Comparison of ENCODE assay signal across 8 mouse cellular contexts in genomic region chr3:95928261-95928657, GRCm38 (mm10). TPM values are rescaled to one million over a fixed set of nuclear protein-coding genes. Genes with fewer than 3 reads are reported as not detected.
DNase-seq lines count a peak whose midpoint lies in the region; ATAC-seq and TF ChIP-seq lines count a peak whose summit lies in the region.

No protein-coding gene starts in this region.

- peak overlapping the region; percentile 94 for H3K4me3 ChIP-seq in heart, embryonic 15.5 days
- peak overlapping the region; percentile 90 for H3K4me3 ChIP-seq in G1E (ENCODE audit: low read depth, low read length)
- H3K4me3 ChIP-seq in heart, postnatal 0 days (ENCODE audit: low read depth, low read length) = peak overlapping the region; percentile 74
- H3K4me3 ChIP-seq in midbrain, embryonic 10.5 days = peak overlapping the region; percentile 88

- 48% methylated on average over 6 of the region's 6 CpGs for WGBS in heart, embryonic 15.5 days
- WGBS in heart, postnatal 0 days = 31% methylated on average over 6 of the region's 6 CpGs
- WGBS in midbrain, embryonic 10.5 days = 75% methylated on average over 6 of the region's 6 CpGs

- no peaks in the 10 kb centered on the region for H3K9me3 ChIP-seq in heart, embryonic 15.5 days (replicated peaks)
- no peaks in the 10 kb centered on the region for H3K9me3 ChIP-seq in G1E (replicated peaks)
- H3K9me3 ChIP-seq in heart, postnatal 0 days (replicated peaks; ENCODE audit: control insufficient read depth, low read length) = no peaks in the 10 kb centered on the region
- no peaks in the 10 kb centered on the region for H3K9me3 ChIP-seq in midbrain, embryonic 10.5 days (replicated peaks)

- H3K4me2 ChIP-seq in heart, embryonic 15.5 days = peak overlapping the region; percentile 75
- H3K4me2 ChIP-seq in heart, postnatal 0 days (ENCODE audit: low read depth, low read length) = peak overlapping the region; percentile 76

- H3K27me3 ChIP-seq in heart, embryonic 15.5 days = no peaks in the 10 kb centered on the region
- no peaks in the 10 kb centered on the region for H3K27me3 ChIP-seq in G1E (ENCODE audit: insufficient read depth, low read length)
- no peaks in the 10 kb centered on the region for H3K27me3 ChIP-seq in heart, postnatal 0 days (ENCODE audit: control insufficient read depth, insufficient read depth, low read length)
- no peaks in the 10 kb centered on the region for H3K27me3 ChIP-seq in midbrain, embryonic 10.5 days (ENCODE audit: low read depth, poor library complexity, severe bottlenecking)

- TF ChIP-seq CTCF in G1E (IDR thresholded peaks at IDR 0.05; ENCODE audit: low read depth, low read length) = no peak
- TF ChIP-seq CTCF in heart, postnatal 0 days (IDR thresholded peaks at IDR 0.05; ENCODE audit: low read depth) = no peak

- H3K27ac ChIP-seq in heart, embryonic 15.5 days = peak overlapping the region; percentile 86
- peak overlapping the region; percentile 82 for H3K27ac ChIP-seq in heart, postnatal 0 days (ENCODE audit: low read depth)
- H3K27ac ChIP-seq in midbrain, embryonic 10.5 days (replicated peaks) = peak overlapping the region; percentile 99

- no peak for DNase-seq in heart, adult 9 months (ENCODE audit: low spot score in 2 of 2)
- no peak for DNase-seq in G1E (ENCODE audit: low spot score)
- no peak for DNase-seq in heart, postnatal 0 days (ENCODE audit: low spot score)
- no peak for DNase-seq in midbrain, embryonic 10.5 days (ENCODE audit: low spot score)
- DNase-seq in frontal cortex, postnatal 14 days (ENCODE audit: low spot score in 2 of 2) = no peak
- no peak for DNase-seq in spleen, postnatal 10 days (ENCODE audit: low spot score in 2 of 2)

- peaks cover 15% of the 10 kb centered on the region for H3K4me1 ChIP-seq in heart, embryonic 15.5 days (replicated peaks)
- peaks cover 38% of the 10 kb centered on the region for H3K4me1 ChIP-seq in G1E (ENCODE audit: insufficient read depth, low read depth, low read length)
- H3K4me1 ChIP-seq in heart, postnatal 0 days (ENCODE audit: control insufficient read depth, insufficient read depth) = peaks cover 6% of the 10 kb centered on the region; the same call in 1 of the 2 replicates
- H3K4me1 ChIP-seq in midbrain, embryonic 10.5 days = peaks cover 26% of the 10 kb centered on the region

- no peak for ATAC-seq in heart, embryonic 15.5 days (replicated peaks; ENCODE audit: insufficient number of reproducible peaks, insufficient read depth, low FRiP score, low read depth)
- ATAC-seq in G1E (ENCODE audit: extremely low read depth, insufficient number of reproducible peaks, low FRiP score, poor library complexity, severe bottlenecking) = no peak
- ATAC-seq in heart, postnatal 0 days (ENCODE audit: insufficient read depth, low read depth) = no peak
- no peak; the same call in 1 of the 2 replicates for ATAC-seq in erythroid progenitor cell, adult 5-6 weeks (replicated peaks; ENCODE audit: low FRiP score, poor library complexity, severe bottlenecking)

- peak overlapping the region; percentile 55 for H3K9ac ChIP-seq in heart, embryonic 15.5 days
- peak overlapping the region; percentile 53 for H3K9ac ChIP-seq in heart, postnatal 0 days (replicated peaks; ENCODE audit: low read depth, low read length)

- no peaks in the 10 kb centered on the region for H3K36me3 ChIP-seq in heart, embryonic 15.5 days
- peaks cover 13% of the 10 kb centered on the region for H3K36me3 ChIP-seq in G1E (replicated peaks)
- H3K36me3 ChIP-seq in heart, postnatal 0 days (replicated peaks; ENCODE audit: control insufficient read depth, insufficient read depth, low read length) = 0 out of 2 replicates have a peak, but pooled peaks cover 2% of the 10 kb centered on the region
- H3K36me3 ChIP-seq in midbrain, embryonic 10.5 days = peaks cover 12% of the 10 kb centered on the region

- no peak for TF ChIP-seq EP300 in heart, postnatal 0 days (IDR thresholded peaks at IDR 0.05; ENCODE audit: low read depth)

RNA-seq across cellular contexts. Expression of gene Anp32e, which starts 0.8 kb away (rescaled TPM):
- 183 and 187 TPM in 2 replicates for polyA plus RNA-seq in heart, embryonic 15.5 days (2015; fragmentation: Nextera tagmentation; extraction: Ambion mirVana)
- total RNA-seq in G1E (2014; fragmentation: Nextera tagmentation) (94.7 and 114 TPM in 2 replicates), G1E (2017) (91.8 and 180 TPM in 2 replicates)
- 210 and 405 TPM in 2 replicates for polyA plus RNA-seq in G1E (2012)
- total RNA-seq in heart, postnatal 0 days (2014; rRNA removed; ENCODE audit: low replicate concordance) = 25.9 and 33.5 TPM in 2 replicates
- 105 and 118 TPM in 2 replicates for polyA plus RNA-seq in heart, postnatal 0 days (2015; fragmentation: Nextera tagmentation; extraction: Ambion mirVana)
- polyA plus RNA-seq in midbrain, embryonic 10.5 days (2016; fragmentation: Nextera tagmentation; extraction: Ambion mirVana) = 366 and 378 TPM in 2 replicates
- 153 and 197 TPM in 2 replicates for total RNA-seq in erythroid progenitor cell, adult 5-6 weeks (2015; ENCODE audit: low replicate concordance)
- total RNA-seq in erythroid progenitor cell, adult 5-6 weeks (2017; ENCODE audit: low replicate concordance) = 541 and 717 TPM in 2 replicates

RNA-seq across cellular contexts. Expression of gene Car14, which starts 23.8 kb away (rescaled TPM):
- polyA plus RNA-seq in heart, embryonic 15.5 days (2015; fragmentation: Nextera tagmentation; extraction: Ambion mirVana) = 46.9 and 55.7 TPM in 2 replicates
- total RNA-seq in G1E (2014; fragmentation: Nextera tagmentation) = not detected in 2 replicates
- 0.11 TPM in 1 of 2 replicates, not detected in the other for total RNA-seq in G1E (2017)
- polyA plus RNA-seq in G1E (2012) = not detected in 2 replicates
- total RNA-seq in heart, postnatal 0 days (2014; rRNA removed; ENCODE audit: low replicate concordance) = 126 and 131 TPM in 2 replicates
- polyA plus RNA-seq in heart, postnatal 0 days (2015; fragmentation: Nextera tagmentation; extraction: Ambion mirVana) = 137 and 144 TPM in 2 replicates
- 67.7 and 93.9 TPM in 2 replicates for polyA plus RNA-seq in midbrain, embryonic 10.5 days (2016; fragmentation: Nextera tagmentation; extraction: Ambion mirVana)
- not detected in 2 replicates for total RNA-seq in erythroid progenitor cell, adult 5-6 weeks (2015; ENCODE audit: low replicate concordance)
- not detected in 2 replicates for total RNA-seq in erythroid progenitor cell, adult 5-6 weeks (2017; ENCODE audit: low replicate concordance)

RNA-seq across cellular contexts. Expression of gene Aph1a, which starts 34.5 kb away (rescaled TPM):
- 33.3 and 35.8 TPM in 2 replicates for polyA plus RNA-seq in heart, embryonic 15.5 days (2015; fragmentation: Nextera tagmentation; extraction: Ambion mirVana)
- total RNA-seq in G1E (2014; fragmentation: Nextera tagmentation) (27.5 and 35.0 TPM in 2 replicates), G1E (2017) (26.5 and 27.5 TPM in 2 replicates)
- 90.6 and 102 TPM in 2 replicates for polyA plus RNA-seq in G1E (2012)
- 121 and 138 TPM in 2 replicates for total RNA-seq in heart, postnatal 0 days (2014; rRNA removed; ENCODE audit: low replicate concordance)
- polyA plus RNA-seq in heart, postnatal 0 days (2015; fragmentation: Nextera tagmentation; extraction: Ambion mirVana) = 42.7 and 50.8 TPM in 2 replicates
- polyA plus RNA-seq in midbrain, embryonic 10.5 days (2016; fragmentation: Nextera tagmentation; extraction: Ambion mirVana) = 31.1 and 37.4 TPM in 2 replicates
- total RNA-seq in erythroid progenitor cell, adult 5-6 weeks (2015; ENCODE audit: low replicate concordance) = 7.6 and 8.0 TPM in 2 replicates
- total RNA-seq in erythroid progenitor cell, adult 5-6 weeks (2017; ENCODE audit: low replicate concordance) = 9.6 and 14.6 TPM in 2 replicates

RNA-seq across cellular contexts. Expression of gene BC028528, which starts 36.5 kb away (rescaled TPM):
- polyA plus RNA-seq in heart, embryonic 15.5 days (2015; fragmentation: Nextera tagmentation; extraction: Ambion mirVana) = 38.4 and 43.5 TPM in 2 replicates
- 1.6 and 3.9 TPM in 2 replicates for total RNA-seq in G1E (2014; fragmentation: Nextera tagmentation)
- total RNA-seq in G1E (2017) = 7.5 and 9.3 TPM in 2 replicates
- not detected in 2 replicates for polyA plus RNA-seq in G1E (2012)
- 5.3 and 41.9 TPM in 2 replicates for total RNA-seq in heart, postnatal 0 days (2014; rRNA removed; ENCODE audit: low replicate concordance)
- polyA plus RNA-seq in heart, postnatal 0 days (2015; fragmentation: Nextera tagmentation; extraction: Ambion mirVana) = 38.0 and 39.2 TPM in 2 replicates
- 8.1 and 9.6 TPM in 2 replicates for polyA plus RNA-seq in midbrain, embryonic 10.5 days (2016; fragmentation: Nextera tagmentation; extraction: Ambion mirVana)
- total RNA-seq in erythroid progenitor cell, adult 5-6 weeks (2015; ENCODE audit: low replicate concordance) = 8.8 and 10.1 TPM in 2 replicates
- 5.8 and 26.0 TPM in 2 replicates for total RNA-seq in erythroid progenitor cell, adult 5-6 weeks (2017; ENCODE audit: low replicate concordance)

RNA-seq across cellular contexts. Expression of gene Ciart, which starts 46.2 kb away (rescaled TPM):
- 3.6 and 4.7 TPM in 2 replicates for polyA plus RNA-seq in heart, embryonic 15.5 days (2015; fragmentation: Nextera tagmentation; extraction: Ambion mirVana)
- total RNA-seq in G1E (2014; fragmentation: Nextera tagmentation) (not detected in 2 replicates), G1E (2017) (1.3 TPM in 2 replicates)
- 0.07 and 0.31 TPM in 2 replicates for polyA plus RNA-seq in G1E (2012)
- total RNA-seq in heart, postnatal 0 days (2014; rRNA removed; ENCODE audit: low replicate concordance) = 2.3 and 7.3 TPM in 2 replicates
- 1.8 and 1.9 TPM in 2 replicates for polyA plus RNA-seq in heart, postnatal 0 days (2015; fragmentation: Nextera tagmentation; extraction: Ambion mirVana)
- 7.9 and 12.3 TPM in 2 replicates for polyA plus RNA-seq in midbrain, embryonic 10.5 days (2016; fragmentation: Nextera tagmentation; extraction: Ambion mirVana)
- total RNA-seq in erythroid progenitor cell, adult 5-6 weeks (2015; ENCODE audit: low replicate concordance) = not detected in 2 replicates
- 1.8 TPM in 1 of 2 replicates, not detected in the other for total RNA-seq in erythroid progenitor cell, adult 5-6 weeks (2017; ENCODE audit: low replicate concordance)

Comparison
In these comparisons a context has a peak if more than half of its experiments do, and no peak if none do; other contexts are left out.
1. RNA of gene Car14, which starts 23.8 kb away (polyA plus RNA-seq): 137 to 144 TPM in heart, postnatal 0 days, 67.7 to 93.9 TPM in midbrain, embryonic 10.5 days and 46.9 to 55.7 TPM in heart, embryonic 15.5 days; not detected in G1E; every median in the first group is over 10 times any median in the second.
2. Peak in every context shown above with its lines, with median percentiles within 50 percentile points of each other: H3K27ac ChIP-seq and H3K4me3 ChIP-seq.